Mouse (Mus musculus) MEL-GATA-1-ER (cell line): ENCODE measurements around the gene Olfr689.
"Not testable (repeated sequence)": the region's sequence is repeated elsewhere in the genome, so short reads cannot be mapped to it uniquely, and the experiment has no call there.

ENCODE experiments used
- DNase-seq: peaks from one replicate; pipeline ENCODE4 v3.0.0-alpha.2; 2012; ENCODE audit warnings: low read depth; ENCODE audit errors: extremely low read depth

Gene Olfr689

GRCm38 (mm10) chr7:105310865-105311264 lies at the start of gene Olfr689:
TSS of gene Olfr689 (plus strand) at chr7:105311165.
- DNase-seq = no peak

GRCm38 (mm10) chr7:105272426-105272825 lies 38.5 kb upstream of the Olfr689 start:
- DNase-seq = no peak

GRCm38 (mm10) chr7:105287795-105288194 lies 23.2 kb upstream of the Olfr689 start, which contains the start of gene Olfr688:
TSS of gene Olfr688 (plus strand) at chr7:105288095.
- DNase-seq = no peak

GRCm38 (mm10) chr7:105290051-105290450 lies 20.9 kb upstream of the Olfr689 start:
- DNase-seq = no peak

GRCm38 (mm10) chr7:105325302-105325701 lies 14.3 kb downstream of the Olfr689 start:
- DNase-seq = no peak

- DNase-seq = no peak
Measured at GRCm38 (mm10) chr7:105334004-105334403, 23.0 kb downstream of the Olfr689 start, which contains the start of gene Olfr690. TSS of gene Olfr690 (minus strand) at chr7:105334104.

- DNase-seq = no peak
Measured at GRCm38 (mm10) chr7:105342170-105342569, 31.2 kb downstream of the Olfr689 start, which contains the start of gene Olfr691. TSS of gene Olfr691 (minus strand) at chr7:105342270.

- DNase-seq = no peak
Measured at GRCm38 (mm10) chr7:105342752-105343151, 31.8 kb downstream of the Olfr689 start.

GRCm38 (mm10) chr7:105356064-105356463 lies 45.1 kb downstream of the Olfr689 start:
- DNase-seq = not testable (repeated sequence)

- not testable (repeated sequence) for DNase-seq
Measured at GRCm38 (mm10) chr7:105356487-105356886, 45.5 kb downstream of the Olfr689 start.

- DNase-seq = no peak
Measured at GRCm38 (mm10) chr7:105361713-105362112, 50.7 kb downstream of the Olfr689 start.

GRCm38 (mm10) chr7:105367268-105367667 lies 56.3 kb downstream of the Olfr689 start:
- no peak for DNase-seq

- no peak for DNase-seq
Measured at GRCm38 (mm10) chr7:105367930-105368329, 57.0 kb downstream of the Olfr689 start, which contains the start of gene Olfr692. TSS of gene Olfr692 (plus strand) at chr7:105368230.

- DNase-seq = no peak
Measured at GRCm38 (mm10) chr7:105368521-105368920, 57.6 kb downstream of the Olfr689 start.
